Mouse (Mus musculus) spleen, postnatal 4 days (tissue): ENCODE results near the gene Nacc1.

Experiments
- DNase-seq, 2 experiments: peaks; one replicate each; pipeline ENCODE4 v3.0.0; 2022; ENCODE audit warnings: low spot score in 2 of 2

Nacc1 gene

GRCm38 (mm10) chr8:84714161-84714560 lies 26.5 kb upstream of the Nacc1 start:
- no peak for DNase-seq

DNA sequence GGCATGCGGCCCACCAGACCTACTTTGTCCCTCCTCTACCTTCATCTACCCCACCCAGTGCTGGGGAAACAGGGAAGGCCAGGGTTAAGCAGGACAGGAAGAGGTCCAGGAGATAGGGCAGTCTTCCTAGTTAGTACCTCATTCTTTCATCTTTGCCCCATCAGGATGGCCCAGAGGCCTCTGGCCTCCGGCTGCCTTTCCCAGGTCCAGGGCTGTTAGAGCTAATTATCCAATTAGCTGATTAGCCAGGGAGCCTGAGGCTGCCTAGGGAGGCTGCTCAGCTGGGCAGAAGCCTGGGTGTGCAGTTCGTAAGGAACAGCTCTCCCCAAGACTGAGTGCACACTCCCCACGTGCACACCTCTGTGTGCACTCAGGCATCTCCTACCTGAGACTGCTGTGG lies 25.7 kb upstream of the Nacc1 start:
- DNase-seq: no peak

GRCm38 (mm10) chr8:84712759-84713120 lies 25.1 kb upstream of the Nacc1 start:
- DNase-seq: no peak

- DNase-seq: no peak
These were observed 24.5 kb upstream of the Nacc1 start for GRCm38 (mm10) chr8:84711933-84712758.

- DNase-seq: no peak
These were observed 23.6 kb upstream of the Nacc1 start for GRCm38 (mm10) chr8:84711312-84711711.

- DNase-seq: no peak
These were observed 22.3 kb upstream of the Nacc1 start for GRCm38 (mm10) chr8:84709931-84710330.

DNA sequence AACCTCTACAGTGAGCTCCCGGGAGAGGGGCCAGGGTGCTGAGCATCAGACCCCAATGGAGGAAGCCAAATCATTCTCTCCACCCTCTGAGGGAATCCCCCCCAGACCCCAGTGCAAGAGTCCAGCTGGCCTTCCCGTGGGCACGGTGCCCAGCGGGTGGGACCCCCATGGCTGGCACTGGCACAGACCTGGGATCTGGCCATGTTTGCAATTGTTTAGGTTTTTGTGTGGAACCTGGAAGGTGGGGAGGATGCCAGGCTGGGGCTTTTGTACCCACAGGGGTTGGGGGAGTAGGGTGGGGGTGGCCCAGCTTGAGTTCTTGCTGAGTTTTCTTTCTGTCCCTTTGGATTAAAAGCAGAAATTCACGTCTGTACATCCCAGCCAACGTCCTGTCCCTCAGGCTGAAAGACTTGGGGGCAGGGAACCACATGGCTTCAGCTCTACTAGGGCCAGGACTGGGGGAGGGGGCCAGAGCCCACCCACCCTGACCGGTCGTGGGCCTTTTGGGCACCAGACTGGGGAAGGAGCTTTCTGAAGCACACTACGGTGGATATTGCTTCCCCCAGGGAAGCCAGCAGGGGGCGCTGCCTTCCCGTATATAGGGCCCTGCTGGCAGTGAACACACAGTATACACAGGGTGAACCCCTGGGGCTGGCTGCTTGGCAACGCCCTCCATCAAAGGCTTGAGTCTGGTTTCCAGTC lies 21.3 kb upstream of the Nacc1 start:
- peak; percentile 91 to 96 for DNase-seq

- DNase-seq: peak in 1 of 2 experiments; percentile 74
These were observed 20.4 kb upstream of the Nacc1 start for GRCm38 (mm10) chr8:84708071-84708541.

GRCm38 (mm10) chr8:84707267-84707883 lies 19.7 kb upstream of the Nacc1 start:
- DNase-seq: peak; percentile 84 to 90

- peak; percentile 56 to 80 for DNase-seq
These were observed 19.1 kb upstream of the Nacc1 start for GRCm38 (mm10) chr8:84706610-84707266.

- DNase-seq: no peak
These were observed 18.3 kb upstream of the Nacc1 start for GRCm38 (mm10) chr8:84705960-84706359.

- peak; percentile 79 to 90 for DNase-seq
These were observed 17.5 kb upstream of the Nacc1 start for GRCm38 (mm10) chr8:84704867-84705831.

DNA sequence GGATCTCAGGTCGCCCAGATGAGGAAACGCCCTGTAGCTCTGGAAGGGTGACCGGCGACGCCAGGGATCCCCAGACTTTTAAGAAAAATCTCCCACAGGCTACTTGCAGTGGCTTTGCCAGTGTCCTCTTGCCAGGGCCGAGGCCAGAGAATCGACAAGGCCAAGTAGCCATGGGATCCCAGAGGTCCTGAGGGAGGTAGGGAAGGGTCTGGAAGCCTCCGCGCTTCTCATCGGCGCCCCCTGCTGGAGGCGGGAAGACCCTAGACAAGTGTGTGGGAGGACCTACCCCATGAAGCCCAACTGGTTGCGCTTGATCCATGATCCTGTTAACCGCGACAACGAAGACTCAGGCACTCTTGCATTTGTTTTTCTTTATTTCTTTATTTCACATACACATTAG lies 16.7 kb upstream of the Nacc1 start:
- peak; percentile 86 to 96 for DNase-seq

- peak; percentile 54 to 83 for DNase-seq
These were observed 16.0 kb upstream of the Nacc1 start for GRCm38 (mm10) chr8:84703466-84704249.

DNA sequence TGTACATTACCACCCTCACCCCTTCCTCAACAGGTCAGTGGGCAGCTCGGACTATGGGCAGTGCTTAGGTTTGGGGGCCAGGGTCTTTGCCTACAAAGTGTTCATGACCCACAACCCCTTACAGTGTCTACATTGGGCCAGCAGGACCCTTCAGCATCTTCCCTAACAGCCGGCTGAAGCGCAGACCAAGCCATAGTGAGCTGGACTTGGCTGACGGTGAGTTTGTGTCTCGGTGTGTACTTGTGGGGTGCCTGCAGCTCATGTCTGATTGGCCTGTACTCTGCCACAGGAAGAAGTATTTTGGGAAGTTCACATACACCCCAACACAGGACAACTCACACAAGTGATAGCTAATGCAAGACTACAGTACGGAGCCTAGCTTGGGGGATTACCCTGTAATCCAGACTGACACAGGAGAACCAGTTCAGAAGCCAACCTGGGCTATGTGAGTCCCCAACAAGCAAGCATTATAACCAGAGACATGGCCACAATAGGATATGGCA lies 15.4 kb upstream of the Nacc1 start:
- DNase-seq: peak in 1 of 2 experiments; percentile 35

DNA sequence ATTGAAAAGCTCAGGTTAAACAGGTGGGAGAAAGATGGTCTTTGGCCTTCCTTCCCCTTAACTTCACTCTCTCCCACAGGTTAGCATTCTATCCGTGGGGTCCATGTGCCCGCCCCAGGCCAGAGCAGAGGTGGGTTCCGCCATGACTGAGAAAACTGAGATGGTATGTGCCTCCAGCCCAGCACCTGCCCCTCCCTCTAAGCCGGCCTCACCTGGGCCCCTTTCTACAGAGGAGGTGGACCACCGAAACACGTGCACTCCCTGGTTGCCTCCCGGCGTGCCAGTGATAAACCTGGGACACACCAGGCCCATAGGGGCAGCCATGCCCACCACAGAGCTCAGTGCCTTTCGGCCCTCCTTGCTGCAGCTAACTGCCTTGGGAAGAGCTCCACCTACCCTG lies 14.9 kb upstream of the Nacc1 start:
- peak; percentile 54 to 80 for DNase-seq

- peak; percentile 95 to 96 for DNase-seq
These were observed 13.6 kb upstream of the Nacc1 start, which contains the start of gene Lyl1 for GRCm38 (mm10) chr8:84700941-84701911. Lyl1 (plus strand) TSS chr8:84701457.

DNA sequence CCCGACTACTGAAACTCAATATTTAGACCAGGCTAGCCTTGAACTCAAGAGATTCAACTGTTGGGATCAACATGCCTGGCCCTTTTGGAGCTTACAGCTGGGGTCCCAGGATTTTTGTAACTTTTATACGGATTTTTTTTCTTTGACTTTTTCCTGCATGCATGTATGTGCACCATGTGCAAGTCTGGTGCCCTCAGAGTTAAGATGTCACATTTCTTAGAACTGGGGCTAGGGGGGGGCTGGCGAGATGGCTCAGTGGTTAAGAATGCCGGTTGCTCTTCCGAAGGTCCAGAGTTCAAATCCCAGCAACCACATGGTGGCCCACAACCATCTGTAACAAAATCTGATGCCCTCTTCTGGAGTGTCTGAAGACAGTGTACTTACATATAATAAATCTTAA lies 12.9 kb upstream of the Nacc1 start:
- peak in 1 of 2 experiments; percentile 70 for DNase-seq
